Mouse (Mus musculus) lung, embryonic 16.5 days (tissue): ENCODE measurements at regions not wholly inside any gene's neighbourhood (a gene's known extent, or its start where the extent isn't known, plus 50 kb on each side); places are given as distances from the start of the nearest gene placed in this dataset.

Experiments used
- ATAC-seq: fragments of 200-750 bp; cut with Nextera tagmentation; 2 replicates; pipeline ENCODE4 v1.8.0; 2017; ENCODE audit warnings: low read depth, mild to moderate bottlenecking, moderate library complexity
- H3K27ac ChIP-seq: fragments of 300-500 bp; sonication (generic); 2 replicates; pipeline ENCODE4 v1.5.1; 2014; ENCODE audit warnings: mild to moderate bottlenecking, control low read depth, low read length
- H3K27me3 ChIP-seq: fragments of 300-500 bp; sonication (generic); 2 replicates; pipeline ENCODE4 v1.6.1; 2014; ENCODE audit warnings: low read depth, low read length, mixed read lengths; ENCODE audit not compliant: control insufficient read depth, insufficient read depth
- H3K36me3 ChIP-seq: fragments of 300-500 bp; sonication (generic); 2 replicates; pipeline ENCODE4 v1.6.1; 2014; ENCODE audit warnings: low read length; ENCODE audit not compliant: control insufficient read depth, insufficient read depth
- H3K4me1 ChIP-seq: fragments of 300-500 bp; sonication (generic); replicated peaks from 2 replicates; pipeline ENCODE4 v1.6.1; 2014; ENCODE audit warnings: low read length, mixed read lengths; ENCODE audit not compliant: control insufficient read depth, insufficient read depth
- H3K4me2 ChIP-seq: fragments of 300-500 bp; sonication (generic); 2 replicates; pipeline ENCODE4 v1.6.1; 2014; ENCODE audit warnings: low read depth, low read length, control low read depth
- H3K4me3 ChIP-seq: fragments of 300-500 bp; sonication (generic); 2 replicates; pipeline ENCODE4 v1.5.1; 2014; ENCODE audit warnings: mild to moderate bottlenecking, low read length, control low read depth
- H3K9ac ChIP-seq: fragments of 300-500 bp; sonication (generic); 2 replicates; pipeline ENCODE4 v1.6.1; 2014; ENCODE audit warnings: low read length, control low read depth
- H3K9me3 ChIP-seq: fragments of 300-500 bp; sonication (generic); 2 replicates; pipeline ENCODE4 v1.6.1; 2016; ENCODE audit warnings: low read length; ENCODE audit not compliant: control insufficient read depth
- WGBS: fragments of 180-500 bp; shearing (Covaris S2); extraction: QIAGEN DNeasy Blood & Tissue Kit; methylation state at CpG from one replicate; pipeline ENCODE4 v1.1.7; 2014; 5-methylcytosine and 5-hydroxymethylcytosine counted together

DNA sequence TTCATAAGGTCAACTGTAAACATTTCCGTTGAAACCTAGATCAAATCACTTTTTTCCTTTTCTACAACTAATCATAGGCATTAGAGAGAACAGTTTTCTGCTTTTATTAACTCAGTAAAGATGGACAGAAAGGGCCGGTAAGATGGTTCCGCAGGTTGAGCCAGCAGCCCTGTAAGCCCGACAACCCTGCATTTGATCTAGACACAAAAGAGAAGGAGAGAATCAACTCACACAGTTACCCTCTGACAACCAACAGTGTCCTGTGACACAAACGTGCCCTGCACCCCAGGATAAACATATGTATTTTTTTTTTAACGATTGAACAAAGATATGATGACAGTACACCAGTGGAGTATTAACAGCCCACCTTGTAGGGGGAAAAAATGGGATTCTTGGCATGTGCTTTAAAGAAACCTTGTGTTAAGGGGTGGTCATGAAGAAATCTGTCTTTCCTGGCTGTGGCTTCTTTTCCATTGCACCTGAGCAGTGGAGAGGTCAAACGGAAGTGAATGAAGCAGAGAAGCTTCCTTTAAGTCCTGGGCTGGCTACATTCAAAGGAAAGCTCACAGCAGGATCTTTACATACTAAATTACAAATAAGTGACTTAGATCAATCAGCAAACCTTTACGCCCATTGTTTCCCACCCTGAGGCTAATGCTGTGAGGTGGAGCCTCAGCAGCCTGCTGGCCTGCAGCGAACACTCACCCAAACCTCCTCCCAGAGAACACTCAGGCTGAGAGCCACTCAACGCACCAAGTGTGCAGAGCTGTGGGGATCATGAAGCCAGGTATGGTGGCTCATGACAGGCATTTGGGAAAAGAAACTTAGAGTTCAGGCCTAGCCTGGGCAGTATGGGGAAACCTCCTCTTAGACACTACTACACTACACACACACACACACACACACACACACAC is 66.8 kb upstream of the Arhgap29 start:
- Histone ChIP-seq H3K36me3 (no peaks in the 10 kb centered on the region), H3K9me3 (no peaks in the 10 kb centered on the region), H3K4me1 (peaks cover 23% of the 10 kb centered on the region), H3K4me2 (peak overlapping the region; percentile 10; the same call in 1 of the 2 replicates), H3K4me3 (no peak overlapping the region), H3K27me3 (no peaks in the 10 kb centered on the region), H3K9ac (peak overlapping the region; percentile 15; the same call in 1 of the 2 replicates), H3K27ac (peak overlapping the region; percentile 60)
- WGBS = 22% methylated on average over 10 of the region's 10 CpGs
- ATAC-seq = peak; percentile 70

- no peak overlapping the region for H3K27ac ChIP-seq
- WGBS = 17% methylated on average over 18 of the region's 18 CpGs
- peak; percentile 50 for ATAC-seq
These were observed 67.8 kb upstream of the Arhgap29 start for GRCm38 (mm10) chr3:121884328-121885248.

DNA sequence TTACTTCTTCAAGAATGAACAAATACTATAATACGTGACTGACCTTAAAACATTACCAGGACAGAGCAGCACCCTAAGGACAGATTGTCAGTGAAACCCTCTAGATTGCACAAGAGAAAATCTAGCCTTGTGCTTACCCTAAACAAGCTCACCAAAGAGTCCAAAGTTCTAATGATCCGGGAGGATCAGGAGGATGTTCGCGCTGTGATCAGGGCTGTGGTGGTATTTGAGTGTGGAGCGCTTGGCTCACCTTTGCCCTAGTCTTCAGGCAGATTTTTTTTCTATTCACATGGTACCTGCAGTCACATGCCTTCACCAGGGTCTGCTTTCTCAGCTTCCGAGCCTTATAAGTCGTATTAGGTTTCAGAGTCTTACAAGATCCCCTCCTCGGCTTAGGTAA is 65.3 kb upstream of the Abcd3 start:
- no peak overlapping the region for H3K27ac ChIP-seq
- H3K9me3 ChIP-seq = no peaks in the 10 kb centered on the region
- H3K36me3 ChIP-seq = no peaks in the 10 kb centered on the region
- H3K27me3 ChIP-seq = no peaks in the 10 kb centered on the region
- peaks cover 2% of the 10 kb centered on the region; the same call in 1 of the 2 replicates for H3K4me1 ChIP-seq
- 80% methylated on average over 8 of the region's 8 CpGs for WGBS
- no peak overlapping the region for H3K4me2 ChIP-seq
- no peak overlapping the region for H3K4me3 ChIP-seq
- no peak for ATAC-seq
- no peak overlapping the region for H3K9ac ChIP-seq

More at GRCm38 (mm10) chr3:121884328-121885248, 67.8 kb upstream of the Arhgap29 start:
- no peaks in the 10 kb centered on the region for H3K36me3 ChIP-seq
- no peak overlapping the region for H3K4me3 ChIP-seq
- H3K9me3 ChIP-seq = no peaks in the 10 kb centered on the region
- H3K9ac ChIP-seq = no peak overlapping the region
- no peaks in the 10 kb centered on the region for H3K27me3 ChIP-seq
- peak overlapping the region; percentile 10; the same call in 1 of the 2 replicates for H3K4me2 ChIP-seq
- H3K4me1 ChIP-seq = peaks cover 23% of the 10 kb centered on the region

- Histone ChIP-seq H3K9me3 (no peaks in the 10 kb centered on the region), H3K27me3 (no peaks in the 10 kb centered on the region), H3K9ac (no peak overlapping the region), H3K4me3 (no peak overlapping the region), H3K4me2 (no peak overlapping the region), H3K36me3 (no peaks in the 10 kb centered on the region), H3K27ac (no peak overlapping the region), H3K4me1 (no peaks in the 10 kb centered on the region; the same call in 1 of the 2 replicates)
- WGBS = 74% methylated on average over 4 of the region's 4 CpGs
- ATAC-seq = no peak
These were observed 60.0 kb upstream of the Abcd3 start for GRCm38 (mm10) chr3:121875072-121875471.

- Histone ChIP-seq H3K4me2 (no peak overlapping the region), H3K27ac (no peak overlapping the region), H3K4me3 (no peak overlapping the region), H3K36me3 (no peaks in the 10 kb centered on the region), H3K9me3 (no peaks in the 10 kb centered on the region), H3K9ac (no peak overlapping the region), H3K27me3 (no peaks in the 10 kb centered on the region), H3K4me1 (no peaks in the 10 kb centered on the region; the same call in 1 of the 2 replicates)
- WGBS = 82% methylated on average over 1 of the region's 1 CpGs
- ATAC-seq = peak; percentile 74; the same call in 1 of the 2 replicates
These were observed 59.5 kb upstream of the Abcd3 start for GRCm38 (mm10) chr3:121874576-121874975.

- H3K36me3 ChIP-seq = no peaks in the 10 kb centered on the region
- H3K27ac ChIP-seq = no peak overlapping the region
- no peak overlapping the region for H3K4me2 ChIP-seq
- 83% methylated on average over 2 of the region's 2 CpGs for WGBS
- H3K27me3 ChIP-seq = no peaks in the 10 kb centered on the region
- no peak for ATAC-seq
- H3K9ac ChIP-seq = no peak overlapping the region
- H3K4me3 ChIP-seq = no peak overlapping the region
- H3K4me1 ChIP-seq = no peaks in the 10 kb centered on the region; the same call in 1 of the 2 replicates
- H3K9me3 ChIP-seq = no peaks in the 10 kb centered on the region
These were observed 58.5 kb upstream of the Abcd3 start for GRCm38 (mm10) chr3:121873572-121873971.

GRCm38 (mm10) chr3:121872685-121873084 is 57.6 kb upstream of the Abcd3 start:
- Histone ChIP-seq H3K4me1 (no peaks in the 10 kb centered on the region; the same call in 1 of the 2 replicates), H3K9ac (no peak overlapping the region), H3K4me3 (no peak overlapping the region), H3K36me3 (no peaks in the 10 kb centered on the region), H3K27me3 (no peaks in the 10 kb centered on the region), H3K4me2 (no peak overlapping the region), H3K9me3 (no peaks in the 10 kb centered on the region), H3K27ac (no peak overlapping the region)
- 76% methylated on average over 3 of the region's 3 CpGs for WGBS
- no peak for ATAC-seq

DNA sequence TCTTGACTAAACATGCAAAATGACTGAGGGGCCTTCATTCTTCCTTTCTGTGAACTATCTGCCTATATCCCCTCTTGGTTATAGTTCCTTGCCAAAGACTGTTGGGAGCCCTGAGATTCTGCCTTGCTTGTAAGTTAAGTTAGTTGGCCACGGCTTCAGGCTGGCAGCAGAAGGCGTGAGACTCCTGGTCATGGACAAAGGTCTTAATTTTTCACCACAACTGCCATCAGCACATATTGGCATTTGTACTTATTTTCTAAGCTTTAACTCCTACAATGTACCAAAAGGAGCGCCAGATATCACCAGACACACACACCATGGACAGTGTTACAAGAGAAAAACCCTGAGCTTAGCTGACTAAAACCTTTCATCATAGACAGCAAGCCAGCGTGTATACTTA is 56.7 kb upstream of the Abcd3 start:
- WGBS = 75% methylated on average over 4 of the region's 4 CpGs

DNA sequence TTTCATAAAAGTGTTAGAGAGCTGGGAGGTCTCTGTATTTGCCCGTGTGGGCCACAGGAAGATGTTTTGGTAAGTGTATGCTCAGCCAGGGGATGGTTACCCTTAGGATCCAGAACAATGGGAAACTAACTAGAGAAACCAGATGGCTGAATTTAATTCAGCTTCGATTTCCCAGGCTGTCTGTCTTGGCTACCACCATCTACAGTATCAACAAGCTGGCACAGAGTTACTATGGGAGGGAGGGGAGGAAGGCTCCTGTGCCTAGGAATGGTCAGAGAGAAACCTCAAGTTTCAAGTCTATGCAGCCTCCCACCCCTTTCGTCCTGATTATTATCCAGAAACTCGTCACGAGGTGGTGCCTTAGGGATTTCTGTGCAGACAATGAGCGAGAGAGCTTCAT is 55.6 kb upstream of the Abcd3 start:
- Histone ChIP-seq H3K9ac (no peak overlapping the region), H3K9me3 (no peaks in the 10 kb centered on the region), H3K4me1 (peaks cover under 1% of the 10 kb centered on the region; the same call in 1 of the 2 replicates), H3K4me3 (no peak overlapping the region), H3K27me3 (no peaks in the 10 kb centered on the region), H3K36me3 (no peaks in the 10 kb centered on the region), H3K4me2 (no peak overlapping the region), H3K27ac (no peak overlapping the region)
- 72% methylated on average over 6 of the region's 6 CpGs for WGBS
- no peak for ATAC-seq

More for the DNA sequence above, 56.7 kb upstream of the Abcd3 start:
- no peak overlapping the region for H3K27ac ChIP-seq
- no peak overlapping the region for H3K4me3 ChIP-seq
- H3K27me3 ChIP-seq = no peaks in the 10 kb centered on the region
- no peak overlapping the region for H3K4me2 ChIP-seq
- ATAC-seq = no peak
- H3K9ac ChIP-seq = no peak overlapping the region
- no peaks in the 10 kb centered on the region for H3K9me3 ChIP-seq
- no peaks in the 10 kb centered on the region; the same call in 1 of the 2 replicates for H3K4me1 ChIP-seq
- H3K36me3 ChIP-seq = no peaks in the 10 kb centered on the region
